Mouse (Mus musculus) 3134 (cell line): ENCODE data around the gene Pde6d.
A peak's percentile ranks its signal among the peaks of the same experiment; 100 is the strongest.

Experiments used
- DNase-seq: peaks from one replicate; pipeline ENCODE4 v3.0.0-alpha.2; 2011; ENCODE audit warnings: low spot score; ENCODE audit not compliant: insufficient read length; ENCODE audit errors: extremely low read depth

Pde6d gene

DNA sequence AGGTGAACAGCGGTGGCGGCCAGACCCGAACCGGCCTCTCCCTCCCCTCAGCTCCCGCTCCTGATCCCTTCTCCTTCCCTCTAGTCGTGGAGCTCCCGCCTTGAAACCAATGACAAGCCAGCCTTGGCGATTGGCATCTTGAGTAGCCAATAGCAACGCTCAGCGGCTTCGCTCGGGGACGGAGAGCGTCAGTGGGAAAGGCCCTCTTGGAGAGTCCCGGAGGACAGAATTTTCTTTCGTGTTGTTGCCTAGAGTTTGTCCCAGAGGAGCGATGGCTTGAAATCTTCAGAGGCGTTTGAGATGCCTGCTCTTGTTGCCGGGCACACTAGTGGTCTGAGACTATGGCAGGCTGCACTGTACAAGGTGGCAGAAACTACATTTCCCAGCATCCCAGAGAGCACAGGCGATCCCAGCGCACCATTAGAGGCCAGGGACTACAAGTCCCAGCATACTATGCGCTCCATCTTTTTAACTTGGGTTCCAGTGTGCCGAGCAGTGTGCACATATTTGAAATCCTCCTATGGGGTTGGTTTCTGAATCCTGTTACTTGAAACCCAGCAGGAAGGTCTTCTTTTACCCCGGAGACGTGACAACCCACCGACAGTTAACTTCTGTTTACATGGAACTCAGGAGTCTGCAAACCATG lies at the start of gene Pde6d, which contains the start of gene Cops7b:
Gene Pde6d (minus strand): TSS at position 179 of the 646 bp plus-strand sequence.
Gene Cops7b (plus strand): TSS at position 454 of the 646 bp plus-strand sequence.
- DNase-seq, result peak; percentile 94

DNA sequence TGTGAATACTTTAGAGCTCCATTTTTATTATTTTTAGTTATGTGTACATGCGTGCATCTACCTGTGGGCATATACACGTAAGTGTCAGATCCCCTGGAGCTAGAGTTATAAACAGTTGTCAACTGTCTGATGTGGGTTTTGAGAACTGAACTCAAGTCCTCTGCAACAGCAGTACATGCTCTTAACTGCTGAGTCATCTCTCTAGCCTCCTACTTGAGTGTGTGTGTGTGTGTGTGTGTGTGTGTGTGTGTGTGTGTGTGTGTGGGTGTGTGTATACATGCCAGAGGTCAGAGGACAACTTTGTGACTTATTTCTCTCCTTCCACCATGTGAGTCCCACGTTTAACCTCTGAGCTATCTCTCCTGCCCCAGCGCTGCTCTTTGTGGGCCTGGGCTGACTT lies 48.1 kb upstream of the Pde6d start:
- no peak for DNase-seq

DNA sequence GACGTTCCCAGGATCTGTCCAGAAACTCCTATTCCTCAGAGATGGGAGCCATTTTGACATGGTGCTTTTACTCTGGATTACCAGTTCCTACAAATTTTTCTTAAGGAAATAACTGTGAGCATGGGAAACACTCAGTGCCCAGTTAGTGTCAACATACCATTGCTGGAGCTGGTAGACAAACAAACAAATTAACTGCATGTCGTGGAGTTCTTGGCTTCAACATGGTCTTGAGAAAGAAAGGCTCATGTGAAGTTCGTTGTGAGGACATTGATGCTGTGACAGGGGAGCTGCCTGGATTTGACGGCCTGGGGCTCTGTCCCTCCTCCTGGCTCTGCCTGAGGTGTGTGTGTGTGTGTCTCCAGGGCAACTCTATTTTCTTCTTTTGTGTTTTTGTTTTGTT lies 47.5 kb upstream of the Pde6d start:
- DNase-seq, result no peak

- DNase-seq, result no peak
Measured at GRCm38 (mm10) chr1:86628270-86628669, 45.8 kb upstream of the Pde6d start.

DNA sequence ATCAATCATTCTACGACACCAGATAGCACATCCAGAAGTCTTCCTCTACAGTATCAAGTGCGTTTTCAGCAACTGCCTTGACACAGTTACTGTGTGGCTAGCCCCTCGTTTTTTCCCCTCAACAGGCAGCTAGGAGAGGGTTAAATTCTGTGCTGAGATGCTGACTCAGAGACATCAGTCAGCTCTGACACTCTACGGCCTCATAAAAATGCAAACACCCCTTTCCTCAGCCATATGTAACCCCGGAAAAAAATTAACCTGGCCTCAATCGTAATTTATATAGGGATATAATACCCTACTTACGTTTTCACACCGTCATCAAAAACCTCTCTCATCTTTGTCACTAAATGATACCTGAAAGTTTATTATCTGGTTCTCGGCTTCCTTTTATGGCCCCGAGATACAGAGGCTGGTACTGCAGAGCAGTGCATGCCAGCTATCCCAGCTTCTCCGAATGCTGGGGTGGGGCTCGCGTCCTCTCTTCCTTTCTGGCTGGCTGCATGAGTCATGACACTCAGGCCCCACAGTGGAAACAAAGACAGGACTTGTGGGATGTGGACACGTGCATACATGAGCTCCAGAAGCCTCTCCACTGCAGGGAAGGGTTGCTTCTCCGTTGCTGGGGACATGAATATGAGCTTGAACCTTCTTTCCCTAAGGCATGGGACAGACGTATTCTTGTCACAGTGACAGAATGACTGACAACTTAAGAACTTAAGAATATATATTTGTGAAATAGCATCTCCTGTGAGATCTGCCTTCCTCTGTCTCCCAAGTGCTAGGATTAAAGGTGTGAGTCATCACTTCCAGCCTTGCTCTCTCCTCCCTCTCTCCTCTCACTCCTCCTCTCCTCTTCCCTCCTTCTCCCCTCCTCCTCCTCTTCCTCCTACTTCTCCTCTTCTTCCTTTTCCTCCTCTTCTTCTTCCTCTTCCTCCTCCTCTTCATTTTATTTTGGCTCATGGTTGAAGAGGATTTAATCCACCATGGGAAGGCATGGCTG lies 40.9 kb upstream of the Pde6d start:
- peak; percentile 75 for DNase-seq

GRCm38 (mm10) chr1:86622296-86622695 lies 39.9 kb upstream of the Pde6d start:
- peak; percentile 24 for DNase-seq

DNA sequence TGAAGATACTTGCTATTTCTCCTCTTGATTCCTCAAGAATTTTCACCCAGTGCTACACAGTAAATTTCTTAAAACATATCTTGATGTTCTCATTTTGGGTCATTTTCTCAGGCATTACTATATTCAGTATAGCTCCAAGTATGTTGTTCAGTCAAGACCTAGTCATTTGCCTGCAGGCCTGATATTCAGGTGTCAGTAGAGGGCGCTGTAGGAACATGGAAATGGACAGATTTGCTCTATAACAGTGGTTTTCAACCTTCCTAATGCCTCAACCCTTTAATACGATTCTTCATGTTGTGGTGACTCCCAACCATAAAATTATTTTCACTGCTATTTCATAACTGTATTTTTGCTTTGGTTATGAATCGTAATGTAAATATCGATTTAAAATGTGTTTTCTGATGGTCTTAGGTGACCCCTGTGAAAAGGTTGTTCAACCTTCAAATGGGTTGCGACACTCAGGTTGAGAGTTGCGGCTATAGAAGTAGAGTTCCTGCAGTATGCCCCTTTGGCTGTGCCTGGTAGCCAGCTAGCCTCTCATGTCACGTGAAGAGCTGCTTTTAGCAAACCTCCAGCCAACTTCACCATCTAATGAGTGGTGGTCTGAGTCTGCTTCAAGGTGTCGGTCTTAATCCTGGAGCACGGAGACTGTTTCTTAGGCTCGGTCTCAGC lies 36.2 kb upstream of the Pde6d start:
- no peak for DNase-seq

DNA sequence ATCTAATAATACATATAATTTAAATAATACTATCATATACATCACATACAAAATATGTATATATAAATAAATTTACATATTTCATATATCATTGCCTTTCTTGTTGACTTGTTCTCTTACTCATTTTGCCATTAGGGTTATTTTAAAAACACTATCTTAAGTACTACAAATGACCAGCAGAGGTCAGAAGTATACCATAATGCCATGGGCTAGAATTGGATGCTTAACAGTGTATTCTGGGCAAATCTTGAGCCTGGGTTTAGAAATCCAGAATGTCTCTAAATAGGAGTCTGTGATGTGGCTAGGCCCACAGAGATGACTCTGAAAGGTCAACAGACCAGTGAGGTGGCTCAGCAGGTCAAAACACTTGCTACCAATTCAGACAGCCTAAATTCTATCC lies 31.8 kb upstream of the Pde6d start:
- no peak for DNase-seq

- no peak for DNase-seq
Measured at GRCm38 (mm10) chr1:86612081-86612480, 29.7 kb upstream of the Pde6d start.

DNA sequence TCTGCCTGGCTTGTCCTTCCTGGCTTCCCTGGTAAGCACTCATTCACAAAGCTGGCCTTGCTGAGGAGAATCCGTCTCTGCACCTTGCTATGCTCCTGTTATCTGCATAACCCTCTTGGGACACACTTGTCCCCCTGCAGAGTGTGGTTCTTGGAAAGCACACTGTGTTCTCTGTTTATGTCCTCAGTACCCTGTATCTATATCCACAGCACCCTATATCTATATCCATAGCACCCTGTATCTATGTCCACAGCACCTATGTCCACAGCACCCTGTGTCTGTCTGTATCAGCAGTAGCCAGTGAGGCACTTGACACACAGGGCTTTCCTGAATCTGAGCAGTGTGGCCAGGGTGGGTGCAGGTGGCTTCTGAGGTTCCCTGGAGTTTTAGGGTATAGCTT lies 28.5 kb upstream of the Pde6d start:
- DNase-seq, result no peak

DNA sequence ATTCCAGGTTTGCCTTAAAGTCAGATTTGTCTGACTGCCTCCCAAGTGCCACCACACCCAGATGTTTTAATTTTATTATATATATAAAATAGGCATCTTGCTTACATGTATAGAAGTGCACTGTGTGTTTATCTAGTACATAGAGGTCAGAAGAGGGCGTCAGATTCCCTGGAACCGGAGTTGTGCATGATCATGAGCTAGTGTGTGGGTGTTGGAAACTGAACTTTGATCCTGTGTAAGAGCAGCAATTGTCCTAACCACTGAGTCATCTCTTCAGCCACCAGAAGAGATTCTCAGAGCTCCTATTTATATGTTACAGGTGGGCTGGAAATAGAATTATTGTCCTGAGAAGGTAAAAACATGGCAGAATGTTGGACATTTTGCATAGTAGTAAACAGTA lies 17.7 kb upstream of the Pde6d start:
- DNase-seq, result no peak

GRCm38 (mm10) chr1:86598516-86598915 lies 16.1 kb upstream of the Pde6d start:
- no peak for DNase-seq

- DNase-seq, result no peak
Measured at GRCm38 (mm10) chr1:86596512-86596911, 14.1 kb upstream of the Pde6d start.

- no peak for DNase-seq
Measured at GRCm38 (mm10) chr1:86595315-86595714, 12.9 kb upstream of the Pde6d start.

DNA sequence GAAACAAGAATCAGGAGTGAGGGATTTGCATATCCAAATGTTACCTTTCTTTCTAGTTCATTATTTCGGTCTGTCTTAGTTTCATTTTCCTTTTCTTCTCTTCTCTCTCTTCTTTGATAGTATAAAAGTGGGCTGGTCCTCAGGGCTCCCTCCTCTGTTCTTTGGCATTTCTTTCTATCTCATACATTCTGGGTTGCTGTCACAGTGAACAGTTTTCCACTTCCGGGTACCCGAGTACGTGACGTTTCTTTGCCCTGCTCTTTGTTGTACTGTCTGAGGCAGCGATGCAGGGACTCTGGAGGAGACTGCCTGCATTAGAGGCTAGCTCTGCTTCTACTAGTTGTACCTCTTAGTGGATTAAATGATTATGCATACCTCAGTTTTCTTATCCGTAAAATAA lies 12.1 kb upstream of the Pde6d start:
- no peak for DNase-seq

DNA sequence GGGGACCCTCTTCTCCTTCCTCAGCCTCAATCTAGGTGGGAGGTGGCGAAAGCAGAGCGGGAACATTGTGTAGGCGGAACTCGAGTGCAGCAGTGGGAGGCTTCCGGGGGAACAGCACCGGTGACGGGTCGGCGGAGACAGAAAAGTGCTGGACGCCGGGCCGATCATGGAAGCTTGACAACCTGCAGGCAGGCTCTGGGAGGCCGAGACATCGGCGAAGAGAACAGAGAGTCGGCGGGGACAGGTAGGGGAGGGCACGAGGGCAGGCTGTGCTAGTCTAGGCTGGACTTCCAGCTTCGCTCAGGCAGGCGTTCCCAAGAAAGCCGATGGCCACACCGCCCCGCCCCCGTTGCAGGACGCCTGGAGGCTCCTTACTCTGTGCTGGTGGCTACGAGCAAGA lies 4.6 kb upstream of the Pde6d start:
- DNase-seq, result peak; percentile 85

DNA sequence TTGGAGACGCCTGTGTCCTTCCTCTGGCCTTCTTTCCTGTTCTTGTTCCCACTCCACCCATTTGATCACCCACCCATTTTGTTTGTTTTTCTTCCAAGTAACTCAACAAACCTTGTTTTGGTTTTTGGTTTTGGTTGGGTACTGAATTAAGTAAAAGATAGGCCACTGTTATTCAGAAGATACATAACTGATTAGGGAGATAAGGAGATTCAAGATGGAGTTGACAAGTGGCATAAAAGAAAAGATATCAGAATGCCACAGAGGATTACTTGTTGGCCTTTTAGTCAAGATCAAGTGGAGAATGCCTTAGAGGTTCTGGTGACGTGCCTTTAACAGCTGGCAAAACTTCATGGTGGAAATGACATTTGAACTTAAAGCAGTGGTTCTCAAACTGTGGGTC lies 1.3 kb upstream of the Pde6d start:
- no peak for DNase-seq

GRCm38 (mm10) chr1:86581692-86582450 lies 558 bp downstream of the Pde6d start:
- DNase-seq, result no peak

DNA sequence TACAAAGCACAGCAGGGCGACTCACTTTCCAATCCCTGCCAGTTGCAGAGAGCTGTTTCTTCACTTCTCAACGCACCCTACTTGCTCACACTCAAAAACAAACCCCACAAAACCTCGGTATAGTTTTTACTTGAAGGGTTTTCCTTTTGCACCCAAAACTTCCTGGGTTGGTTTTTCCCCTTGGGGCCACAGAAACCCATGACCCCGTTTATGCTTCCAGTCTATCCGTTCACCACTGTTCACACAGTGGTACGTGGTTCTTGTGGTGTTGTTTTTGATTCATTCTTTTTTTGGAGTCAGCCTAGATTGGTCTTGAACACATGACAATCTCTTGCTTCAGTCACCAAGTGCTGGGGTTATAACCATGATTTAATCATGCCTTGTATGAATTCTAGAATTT lies 2.0 kb downstream of the Pde6d start:
- no peak for DNase-seq

DNA sequence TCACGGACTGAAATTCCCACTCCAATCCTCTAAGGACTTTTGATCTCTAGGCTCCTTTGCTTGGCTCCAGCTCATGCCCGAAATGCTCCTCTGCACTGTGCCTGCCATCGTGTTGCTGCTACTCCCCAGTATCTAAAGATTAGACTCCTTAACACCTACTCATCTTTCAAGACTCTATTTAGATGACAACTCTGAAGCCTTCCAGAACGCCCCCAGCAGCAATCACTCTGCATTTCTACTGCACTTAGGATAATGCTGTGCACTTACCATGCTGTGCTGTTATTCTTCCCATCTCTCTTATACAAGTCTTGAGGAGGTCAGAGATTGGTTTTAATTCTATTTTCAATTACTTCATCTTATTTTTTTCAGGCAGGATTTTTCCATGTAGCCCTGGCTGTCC lies 10.5 kb downstream of the Pde6d start:
- no peak for DNase-seq

DNA sequence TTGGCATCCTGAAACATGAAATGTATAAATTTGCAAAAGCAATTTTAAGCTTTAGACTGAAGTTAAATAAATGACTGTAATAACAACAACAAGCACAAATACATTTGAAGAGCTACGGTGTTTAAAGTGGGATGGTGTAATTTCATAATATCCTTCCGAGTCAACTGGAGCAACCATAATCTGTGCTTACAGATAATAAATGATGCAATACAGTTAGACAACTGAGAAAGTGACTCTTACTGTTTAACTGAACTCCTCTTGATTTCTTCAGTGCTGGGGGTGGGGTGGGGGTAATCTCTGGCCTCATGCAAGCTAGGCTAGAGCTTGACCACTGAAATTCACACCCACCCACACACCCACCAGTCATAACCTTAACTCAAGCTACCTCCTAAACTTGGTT lies 11.0 kb downstream of the Pde6d start:
- no peak for DNase-seq
